Mouse (Mus musculus) monocyte, adult 2 months (primary cell): Measurements from ENCODE around the gene D5Ertd579e.
A peak's percentile ranks its signal among the peaks of the same experiment; 100 is the strongest.

ENCODE experiments used
- DNase-seq, 2 experiments: peaks; one replicate each; pipeline ENCODE4 v3.0.0; 2022; ENCODE audit warnings: low spot score in 2 of 2, low read depth in 1 of 2

Gene D5Ertd579e

GRCm38 (mm10) chr5:36695461-36696231, at the start of gene D5Ertd579e:
D5Ertd579e (minus strand) TSS chr5:36696024.
- peak; percentile 56 to 75 for DNase-seq

- DNase-seq, result peak; percentile 47 to 71
Observed at GRCm38 (mm10) chr5:36742126-36742848, 46.5 kb upstream of the D5Ertd579e start.

GRCm38 (mm10) chr5:36739829-36740228, 44.0 kb upstream of the D5Ertd579e start:
- no peak for DNase-seq

- DNase-seq, result no peak
Observed at GRCm38 (mm10) chr5:36738799-36739615, 43.2 kb upstream of the D5Ertd579e start.

GRCm38 (mm10) chr5:36737765-36738164, 41.9 kb upstream of the D5Ertd579e start:
- no peak for DNase-seq

- no peak for DNase-seq
Observed at GRCm38 (mm10) chr5:36736009-36736408, 40.2 kb upstream of the D5Ertd579e start.

- no peak for DNase-seq
Observed at GRCm38 (mm10) chr5:36735106-36735505, 39.3 kb upstream of the D5Ertd579e start.

GRCm38 (mm10) chr5:36733405-36733804, 37.6 kb upstream of the D5Ertd579e start:
- DNase-seq, result no peak

- no peak for DNase-seq
Observed at GRCm38 (mm10) chr5:36731901-36732652, 36.3 kb upstream of the D5Ertd579e start.

GRCm38 (mm10) chr5:36730689-36731088, 34.9 kb upstream of the D5Ertd579e start:
- peak in 1 of 2 experiments; percentile 33 for DNase-seq

- no peak for DNase-seq
Observed at GRCm38 (mm10) chr5:36729923-36730322, 34.1 kb upstream of the D5Ertd579e start.

GRCm38 (mm10) chr5:36729086-36729473, 33.3 kb upstream of the D5Ertd579e start:
- no peak for DNase-seq

- no peak for DNase-seq
Observed at GRCm38 (mm10) chr5:36728403-36729085, 32.7 kb upstream of the D5Ertd579e start.

GRCm38 (mm10) chr5:36727776-36728175, 32.0 kb upstream of the D5Ertd579e start:
- no peak for DNase-seq

- no peak for DNase-seq
Observed at GRCm38 (mm10) chr5:36727136-36727535, 31.3 kb upstream of the D5Ertd579e start.

GRCm38 (mm10) chr5:36726387-36726801, 30.6 kb upstream of the D5Ertd579e start:
- DNase-seq, result peak in 1 of 2 experiments; percentile 32

GRCm38 (mm10) chr5:36725861-36726260, 30.0 kb upstream of the D5Ertd579e start:
- DNase-seq, result no peak

GRCm38 (mm10) chr5:36724274-36724673, 28.4 kb upstream of the D5Ertd579e start:
- no peak for DNase-seq

- no peak for DNase-seq
Observed at GRCm38 (mm10) chr5:36723356-36723755, 27.5 kb upstream of the D5Ertd579e start.

GRCm38 (mm10) chr5:36722415-36722856, 26.6 kb upstream of the D5Ertd579e start:
- no peak for DNase-seq
